Mouse (Mus musculus) brown adipose tissue, adult 24 weeks (tissue): ENCODE measurements around the gene Cldn13. TPM values are rescaled to one million over a fixed set of nuclear protein-coding genes. Genes with fewer than 3 reads are reported as not detected.
"Not testable (repeated sequence)": the region's sequence is repeated elsewhere in the genome, so short reads cannot be mapped to it uniquely, and the experiment has no call there.

Experiments
- H3K27ac ChIP-seq: fragments of 200-500 bp; replicated peaks from 2 replicates; pipeline ENCODE4 v1.5.1; 2012; ENCODE audit warnings: low read depth, mild to moderate bottlenecking, low read length
- H3K4me1 ChIP-seq: fragments of 200-500 bp; 2 replicates; pipeline ENCODE4 v1.6.1; 2012; ENCODE audit warnings: low read length, mixed read lengths; ENCODE audit not compliant: control insufficient read depth, insufficient read depth, insufficient read length
- H3K4me3 ChIP-seq: fragments of 200-500 bp; 2 replicates; pipeline ENCODE4 v1.5.1; 2012; ENCODE audit warnings: low read depth, mild to moderate bottlenecking, low read length, moderate library complexity; ENCODE audit not compliant: insufficient read depth
- polyA plus RNA-seq: library from polyadenylated mRNA; stranded (reverse); fragments of >200 nt; gene quantifications from 2 replicates; pipeline ENCODE4 v1.2.4, GENCODE M21; 2012; ENCODE audit not compliant: missing spikeins, insufficient read depth, insufficient read length

The Cldn13 gene
- polyA plus RNA-seq: not detected in 2 replicates

- H3K4me1 ChIP-seq: no peaks in the 10 kb centered on the region
- no peak within 1 kb of the TSS for H3K27ac ChIP-seq
- H3K4me3 ChIP-seq: no peak within 1 kb of the TSS
Observed at GRCm38 (mm10) chr5:134915311-134915710, at the start of gene Cldn13. TSS of gene Cldn13 (minus strand) at chr5:134915526.

GRCm38 (mm10) chr5:134964655-134965054 is 49.3 kb upstream of the Cldn13 start:
- not testable (repeated sequence) for H3K4me1 ChIP-seq, H3K27ac ChIP-seq, H3K4me3 ChIP-seq

- Histone ChIP-seq H3K4me1 (peaks cover 3% of the 10 kb centered on the region; the same call in 1 of the 2 replicates), H3K27ac (no peak overlapping the region), H3K4me3 (no peak overlapping the region)
Observed at GRCm38 (mm10) chr5:134963546-134963945, 48.2 kb upstream of the Cldn13 start.

- Histone ChIP-seq H3K4me3 (no peak overlapping the region), H3K27ac (no peak overlapping the region)
Observed at GRCm38 (mm10) chr5:134961519-134961918, 46.2 kb upstream of the Cldn13 start.

DNA sequence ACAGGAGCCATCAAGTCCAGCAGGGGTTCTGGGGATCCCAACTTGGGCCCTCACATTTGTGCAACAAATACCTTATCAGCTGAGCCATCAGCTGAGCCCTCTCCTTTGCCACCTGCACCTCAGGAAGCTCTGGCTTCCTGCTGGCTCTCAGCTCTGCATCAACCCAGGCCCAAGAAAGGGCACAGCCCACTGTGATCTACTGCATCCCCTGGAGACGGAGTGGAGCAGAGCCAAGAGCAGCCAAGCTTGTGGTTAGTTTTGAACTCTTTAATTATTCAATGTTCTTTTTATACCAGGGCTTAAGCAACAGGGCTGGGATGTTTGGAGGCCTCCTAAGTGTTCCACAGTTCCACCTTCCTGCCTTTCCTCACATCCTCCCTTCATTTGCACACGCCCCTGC is 45.1 kb upstream of the Cldn13 start:
- Histone ChIP-seq H3K4me3 (no peak overlapping the region), H3K27ac (no peak overlapping the region), H3K4me1 (peaks cover 3% of the 10 kb centered on the region; the same call in 1 of the 2 replicates)

More at GRCm38 (mm10) chr5:134961519-134961918, 46.2 kb upstream of the Cldn13 start:
- peaks cover 3% of the 10 kb centered on the region; the same call in 1 of the 2 replicates for H3K4me1 ChIP-seq

GRCm38 (mm10) chr5:134959114-134959513 is 43.8 kb upstream of the Cldn13 start:
- H3K27ac ChIP-seq: no peak overlapping the region
- peaks cover 3% of the 10 kb centered on the region; the same call in 1 of the 2 replicates for H3K4me1 ChIP-seq
- no peak overlapping the region for H3K4me3 ChIP-seq

DNA sequence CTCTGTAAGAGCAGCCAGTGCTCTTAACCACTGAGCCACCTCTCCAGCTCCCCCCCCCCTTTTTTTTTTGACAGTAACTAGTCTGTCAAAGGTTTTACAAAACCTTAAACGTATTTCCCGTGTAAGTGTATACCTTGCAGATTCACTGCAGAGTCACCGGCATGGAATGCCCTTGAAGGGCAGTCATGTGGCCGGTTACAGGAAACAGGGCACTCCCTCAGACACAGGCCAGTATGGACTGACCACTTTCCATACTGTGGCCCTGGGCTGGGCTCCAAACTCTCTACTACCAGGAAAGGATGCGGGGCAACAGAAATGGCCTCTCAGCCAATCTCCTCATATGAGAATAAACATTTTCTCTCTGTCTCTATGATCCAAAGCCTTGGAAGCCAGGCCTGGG is 40.2 kb upstream of the Cldn13 start:
- H3K4me3 ChIP-seq: no peak overlapping the region
- no peak overlapping the region for H3K27ac ChIP-seq
- H3K4me1 ChIP-seq: no peaks in the 10 kb centered on the region

DNA sequence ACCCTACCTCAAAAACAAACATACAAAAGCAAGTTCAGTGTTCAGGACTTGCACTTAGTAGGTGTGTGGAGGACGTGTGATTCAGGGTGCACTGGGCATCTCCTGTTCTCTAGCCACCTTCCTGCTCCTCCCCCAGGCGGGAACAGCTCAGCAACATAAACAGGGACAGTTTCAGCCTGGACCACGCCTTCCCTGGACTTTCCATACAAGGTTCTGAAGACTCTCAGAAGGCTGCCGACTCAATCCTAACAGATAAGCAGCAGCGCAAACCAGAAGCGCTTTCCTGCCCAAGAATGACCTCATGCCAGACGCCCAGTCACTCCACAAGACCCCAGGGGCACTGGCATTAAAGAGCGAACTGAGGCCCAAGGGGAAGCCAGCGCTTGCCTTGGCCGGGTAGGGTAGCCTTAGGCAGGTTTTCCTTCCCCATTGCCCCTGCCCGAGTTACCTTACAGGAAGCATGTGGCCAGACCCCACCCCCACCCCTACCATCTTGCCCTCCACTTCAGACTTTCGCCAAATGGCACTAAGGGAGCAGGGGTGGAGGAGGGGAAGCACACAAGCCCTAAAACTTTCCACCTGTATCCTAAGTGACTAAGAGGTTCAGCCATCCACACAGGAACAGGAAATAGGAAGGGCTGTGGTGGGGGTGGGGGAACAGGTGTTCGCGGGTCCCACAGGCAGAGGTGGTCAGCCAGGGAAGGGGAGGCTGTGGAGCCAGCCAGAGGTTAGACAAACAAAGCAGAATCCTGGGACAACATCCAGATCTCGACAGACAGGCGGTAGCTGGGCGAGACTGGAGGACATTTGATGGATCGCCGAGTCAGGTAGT is 35.9 kb upstream of the Cldn13 start:
- Histone ChIP-seq H3K4me3 (no peak overlapping the region), H3K27ac (no peak overlapping the region), H3K4me1 (no peaks in the 10 kb centered on the region)

DNA sequence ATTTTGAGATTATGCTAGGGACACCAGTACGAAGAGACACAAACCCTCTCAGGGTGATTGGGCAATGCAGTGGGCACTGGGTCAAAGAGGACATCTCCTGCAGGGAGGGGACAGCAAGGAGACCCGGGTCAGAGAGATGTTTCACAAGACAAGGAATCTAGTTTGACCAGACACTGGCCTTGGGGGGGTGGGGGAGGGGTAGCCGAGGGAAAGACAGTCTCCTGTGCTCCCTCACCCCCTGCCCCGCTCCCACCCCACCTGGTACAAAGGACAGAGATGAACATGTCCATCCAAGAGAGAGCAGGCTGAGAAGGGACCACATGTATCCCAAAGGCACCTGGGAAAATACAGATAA is 32.7 kb upstream of the Cldn13 start:
- no peak overlapping the region for H3K4me3 ChIP-seq
- no peak overlapping the region for H3K27ac ChIP-seq

DNA sequence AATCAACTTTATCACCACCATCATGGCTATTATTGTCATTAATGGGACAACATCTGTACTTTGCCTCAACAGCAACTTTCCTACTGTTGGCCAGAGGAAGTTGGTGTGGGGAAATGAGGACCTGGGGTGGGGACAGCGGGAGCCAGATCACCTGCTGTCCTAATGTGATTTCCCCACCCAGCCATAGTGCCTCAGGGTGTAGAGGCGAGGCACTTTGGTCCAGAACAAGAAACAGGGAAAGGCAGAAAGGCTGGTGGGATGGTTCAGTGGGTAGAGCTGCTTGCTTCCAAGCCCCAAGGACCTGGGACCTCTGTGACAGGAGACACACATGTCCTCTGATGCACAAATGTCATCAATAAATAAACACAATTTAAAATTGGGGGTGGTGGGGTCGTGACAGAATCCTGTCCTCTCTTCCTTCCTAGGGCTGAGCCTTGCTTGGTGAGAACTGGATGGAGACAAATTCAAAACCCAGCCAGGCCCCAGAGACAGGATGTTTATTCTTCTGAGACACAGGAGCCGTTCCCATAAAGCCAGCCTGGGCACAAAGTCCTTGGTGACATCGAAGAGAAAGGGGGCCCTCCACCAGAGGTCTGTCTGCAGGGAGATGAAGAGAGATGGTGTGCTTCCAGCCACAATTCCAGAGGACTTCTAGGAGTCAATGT is 32.2 kb upstream of the Cldn13 start:
- H3K4me1 ChIP-seq: no peaks in the 10 kb centered on the region
- no peak overlapping the region for H3K4me3 ChIP-seq
- H3K27ac ChIP-seq: no peak overlapping the region

More for the DNA sequence above, 32.7 kb upstream of the Cldn13 start:
- H3K4me1 ChIP-seq: no peaks in the 10 kb centered on the region

DNA sequence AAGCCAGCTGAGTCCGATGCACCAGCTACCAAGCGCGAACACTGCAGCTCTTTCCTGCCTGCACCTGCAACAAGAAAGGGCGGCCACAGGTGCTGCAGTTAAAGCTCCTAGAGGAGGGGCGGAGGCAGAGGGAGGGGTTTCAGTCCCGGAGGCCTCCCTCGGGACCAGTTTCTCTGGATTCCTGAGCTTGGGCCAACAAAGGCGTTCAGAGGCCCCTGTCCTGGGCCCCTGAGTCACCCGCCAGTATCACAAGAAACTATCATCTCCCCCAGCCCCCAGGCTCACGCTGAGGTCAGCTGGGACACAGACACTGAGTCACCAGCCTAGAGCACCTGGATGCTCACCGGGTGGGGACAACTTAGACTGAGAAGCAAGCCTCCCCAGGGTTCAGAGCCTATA is 31.5 kb upstream of the Cldn13 start, which contains the start of gene Cldn4:
Cldn4 (minus strand) TSS at position 78 of the 399 bp plus-strand sequence.
- H3K27ac ChIP-seq: no peak within 1 kb of the TSS
- no peak within 1 kb of the TSS for H3K4me3 ChIP-seq
- H3K4me1 ChIP-seq: no peaks in the 10 kb centered on the region

DNA sequence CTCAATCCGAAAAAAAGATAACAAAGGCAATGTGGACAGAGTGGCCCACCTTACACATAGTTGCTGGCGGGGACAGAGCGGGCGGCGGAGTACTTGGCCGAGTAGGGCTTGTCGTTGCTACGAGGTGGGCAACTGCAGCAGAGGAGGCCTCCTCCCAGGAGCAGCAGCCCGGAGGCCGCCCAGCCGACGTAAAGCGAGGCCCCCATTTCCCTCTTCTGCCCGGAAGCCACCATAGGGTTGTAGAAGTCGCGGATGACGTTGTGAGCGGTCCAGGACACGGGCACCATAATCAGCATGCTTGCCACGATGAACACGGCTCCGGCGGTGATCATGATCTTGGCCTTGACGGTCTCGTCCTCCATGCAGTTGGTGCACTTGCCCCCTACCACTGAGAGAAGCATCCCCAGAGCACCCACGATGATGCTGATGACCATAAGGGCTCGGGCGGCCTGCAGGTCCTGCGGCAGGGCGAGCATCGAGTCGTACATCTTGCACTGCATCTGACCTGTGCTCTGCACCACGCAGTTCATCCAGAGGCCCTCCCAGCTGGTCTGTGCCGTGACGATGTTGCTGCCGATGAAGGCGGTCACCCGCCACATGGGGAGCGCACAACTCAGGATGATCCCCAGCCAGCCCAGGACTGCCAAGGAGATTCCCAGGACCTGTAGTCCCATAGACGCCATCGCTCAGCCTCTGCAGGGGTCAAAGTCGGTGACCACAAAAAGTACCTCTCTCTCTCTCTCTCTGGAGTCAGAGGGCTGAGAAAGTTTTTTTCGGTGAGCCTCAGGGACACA is 30.9 kb upstream of the Cldn13 start:
- no peaks in the 10 kb centered on the region for H3K4me1 ChIP-seq
- H3K4me3 ChIP-seq: no peak overlapping the region
- no peak overlapping the region for H3K27ac ChIP-seq

- H3K27ac ChIP-seq: no peak overlapping the region
- H3K4me3 ChIP-seq: no peak overlapping the region
- H3K4me1 ChIP-seq: no peaks in the 10 kb centered on the region
Observed at GRCm38 (mm10) chr5:134945266-134945959, 30.1 kb upstream of the Cldn13 start.

GRCm38 (mm10) chr5:134944179-134944578 is 28.9 kb upstream of the Cldn13 start:
- Histone ChIP-seq H3K4me3 (no peak overlapping the region), H3K4me1 (no peaks in the 10 kb centered on the region), H3K27ac (no peak overlapping the region)
